Mouse (Mus musculus): Measurements from ENCODE around the gene Pde1c.
"Not testable (repeated sequence)": the region's sequence is repeated elsewhere in the genome, so short reads cannot be mapped to it uniquely, and the experiment has no call there.

The Pde1c gene

DNA sequence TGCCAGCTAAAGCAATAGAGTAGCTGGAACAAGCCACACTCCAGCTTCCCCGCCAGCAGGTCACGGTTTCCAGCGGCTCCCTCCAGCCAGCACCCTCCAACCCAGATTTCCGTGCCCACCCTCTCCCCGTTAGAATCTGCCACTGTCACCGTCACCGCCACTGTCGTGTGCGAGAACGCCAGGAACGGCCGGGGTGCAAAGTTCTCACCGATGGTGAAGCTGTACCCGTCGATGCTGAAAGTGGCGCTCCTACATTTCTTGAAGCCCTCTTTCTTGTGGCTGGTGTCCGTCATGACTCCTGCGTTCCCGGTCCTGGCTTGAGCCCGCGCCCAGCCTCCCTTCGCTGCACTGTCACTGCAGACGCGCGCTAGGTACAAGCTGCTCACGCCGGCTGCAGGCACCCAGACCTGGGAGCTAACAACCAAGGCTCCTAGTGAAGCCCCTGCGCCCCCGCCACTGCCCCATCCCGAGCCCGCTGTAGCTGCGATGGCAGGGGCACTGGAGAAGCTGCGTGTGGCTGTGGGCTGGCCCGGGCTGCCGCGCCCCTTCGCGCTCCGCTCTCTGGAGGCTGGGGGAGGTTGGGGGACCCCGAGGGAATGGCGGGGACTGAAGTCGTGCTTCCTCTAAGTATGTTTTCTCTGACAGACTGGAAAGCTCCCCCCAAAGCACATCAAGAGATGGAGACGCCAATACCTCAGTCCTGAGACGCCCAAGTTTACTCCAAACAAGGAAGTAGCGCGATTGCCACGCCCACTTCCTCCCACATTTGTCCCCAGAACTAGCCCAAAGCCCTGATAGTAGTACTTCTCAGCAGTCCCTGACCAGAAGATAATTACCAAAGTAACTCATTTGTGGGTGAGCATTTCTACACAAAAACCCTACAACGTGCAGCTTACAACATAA lies at the start of gene Pde1c:
Pde1c (minus strand) TSS at position 634 of the 903 bp plus-strand sequence.
- peak; percentile 42 to 52 for DNase-seq

DNA sequence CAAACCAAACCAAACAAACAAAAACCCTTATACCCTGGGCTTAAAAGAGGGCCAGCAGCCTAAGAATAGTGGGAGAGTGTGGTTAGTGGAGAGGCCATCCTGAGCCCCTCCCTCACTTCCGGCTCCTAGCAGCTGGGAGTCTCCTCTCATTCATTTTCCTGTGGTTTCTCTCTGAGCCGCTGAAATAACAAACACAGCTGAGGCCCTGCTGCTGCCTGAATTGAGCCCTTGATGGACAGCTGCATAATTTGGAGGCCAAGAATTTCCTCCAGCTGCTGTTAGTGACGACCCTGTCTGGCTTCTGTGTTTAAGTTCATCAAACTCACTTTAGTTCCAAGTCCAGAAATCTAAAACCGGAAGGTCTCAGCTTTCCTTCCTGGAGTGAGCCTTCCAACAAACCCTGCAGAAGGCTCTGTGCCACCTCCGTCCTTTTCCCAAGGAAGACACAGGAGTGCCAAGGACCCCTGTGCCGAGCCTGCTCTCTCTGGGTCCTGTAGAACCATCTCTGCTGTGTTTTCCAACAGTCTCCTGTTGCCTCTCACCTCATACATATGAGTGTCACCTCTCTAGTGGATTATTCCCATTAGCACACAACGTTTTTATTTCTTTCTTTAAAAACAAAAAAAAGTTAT lies 48.2 kb upstream of the Pde1c start:
- DNase-seq: no peak

- DNase-seq: no peak
These were observed 47.5 kb upstream of the Pde1c start for GRCm38 (mm10) chr6:56616228-56616981.

- not testable (repeated sequence) for DNase-seq
These were observed 40.6 kb upstream of the Pde1c start for GRCm38 (mm10) chr6:56609529-56609928.

DNA sequence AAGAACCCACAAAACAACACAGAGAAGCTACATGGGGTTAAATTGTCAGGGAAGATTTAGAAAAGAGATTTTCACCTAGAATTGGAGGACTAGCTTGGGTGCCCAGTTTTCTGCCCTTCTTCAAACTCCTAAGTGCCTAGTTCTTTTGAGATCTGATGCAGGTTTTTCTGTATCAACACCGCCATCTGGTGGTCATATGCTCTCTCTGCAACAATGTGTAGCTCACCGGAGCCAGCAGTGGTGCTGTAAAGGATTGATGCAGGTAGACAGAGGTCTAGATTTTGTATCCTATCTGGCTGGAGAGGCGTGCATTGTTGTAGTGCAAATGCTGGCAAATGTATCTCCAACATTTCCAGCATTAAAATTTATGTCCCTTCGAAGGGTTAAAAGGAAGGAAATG lies 39.4 kb upstream of the Pde1c start:
- peak; percentile 81 to 86 for DNase-seq

- no peak for DNase-seq
These were observed 10.7 kb upstream of the Pde1c start for GRCm38 (mm10) chr6:56579568-56579967.

DNA sequence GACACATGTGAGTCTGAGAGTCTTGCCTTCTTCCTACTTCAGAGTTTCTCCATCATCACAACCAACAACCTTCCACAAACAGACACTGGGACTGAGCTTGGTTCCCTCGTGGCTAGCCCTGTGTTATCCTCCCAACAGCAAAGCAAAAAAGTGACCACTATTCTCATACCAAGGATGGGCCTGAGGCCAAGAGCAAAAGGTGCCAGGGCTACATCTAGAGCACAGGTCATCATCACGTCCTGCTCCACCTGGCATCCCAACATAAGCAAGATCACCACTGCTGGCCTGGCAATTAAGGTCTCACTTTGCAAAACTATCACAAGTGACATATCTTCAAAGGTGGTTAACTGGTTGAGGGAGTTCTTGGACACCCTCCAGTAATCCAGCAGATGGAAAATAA lies 8.0 kb downstream of the Pde1c start:
- DNase-seq: peak; percentile 78 to 81

- peak; percentile 98 for DNase-seq
These were observed 8.4 kb downstream of the Pde1c start for GRCm38 (mm10) chr6:56560474-56560888.

- peak; percentile 29 to 48 for DNase-seq
These were observed 10.2 kb downstream of the Pde1c start for GRCm38 (mm10) chr6:56558711-56559110.

- no peak for DNase-seq
These were observed 13.1 kb downstream of the Pde1c start for GRCm38 (mm10) chr6:56555848-56556247.

GRCm38 (mm10) chr6:56555382-56555781 lies 13.5 kb downstream of the Pde1c start:
- DNase-seq: peak; percentile 38 to 39

- DNase-seq: no peak
These were observed 17.9 kb downstream of the Pde1c start for GRCm38 (mm10) chr6:56551022-56551421.

DNA sequence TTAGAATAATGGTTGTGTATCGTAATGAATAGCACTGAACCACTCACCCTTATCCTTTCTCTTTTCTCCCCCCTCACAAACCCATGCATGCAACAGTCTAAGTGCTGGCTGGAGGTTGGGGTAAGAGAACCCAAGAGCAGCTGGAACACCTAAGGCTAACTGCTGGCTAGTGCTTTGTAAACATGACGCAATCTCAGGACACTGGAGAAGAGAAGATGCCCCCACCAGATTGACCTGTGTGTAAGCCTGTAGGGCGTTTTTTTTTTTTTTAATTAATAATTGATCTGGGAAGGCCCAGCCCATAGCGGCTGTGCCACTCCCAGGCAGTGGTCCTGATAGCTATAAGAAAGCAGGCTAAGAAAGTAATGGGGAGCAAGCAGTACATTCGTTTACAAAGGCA lies 28.7 kb downstream of the Pde1c start:
- DNase-seq: no peak

- DNase-seq: no peak
These were observed 34.2 kb downstream of the Pde1c start for GRCm38 (mm10) chr6:56534653-56535052.

DNA sequence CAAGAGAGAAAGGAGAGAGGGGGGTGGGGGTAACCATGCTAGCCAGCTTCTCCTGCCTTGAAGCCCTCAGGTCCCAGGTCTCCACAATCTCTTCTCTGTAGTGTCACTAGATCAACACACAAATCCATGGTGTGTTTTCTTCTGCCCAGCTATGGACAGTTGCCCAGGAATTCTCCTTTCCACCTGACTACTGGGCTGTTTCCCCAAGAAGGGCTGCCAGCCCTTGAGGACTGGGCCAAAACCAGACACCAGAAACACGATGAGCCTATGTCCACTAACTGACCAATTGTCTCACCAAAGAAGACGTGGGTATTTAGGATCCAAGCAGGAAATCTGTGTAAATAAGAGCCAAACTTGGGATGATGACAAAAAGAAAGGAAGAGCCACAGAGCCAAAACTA lies 36.6 kb downstream of the Pde1c start:
- peak; percentile 69 to 75 for DNase-seq

DNA sequence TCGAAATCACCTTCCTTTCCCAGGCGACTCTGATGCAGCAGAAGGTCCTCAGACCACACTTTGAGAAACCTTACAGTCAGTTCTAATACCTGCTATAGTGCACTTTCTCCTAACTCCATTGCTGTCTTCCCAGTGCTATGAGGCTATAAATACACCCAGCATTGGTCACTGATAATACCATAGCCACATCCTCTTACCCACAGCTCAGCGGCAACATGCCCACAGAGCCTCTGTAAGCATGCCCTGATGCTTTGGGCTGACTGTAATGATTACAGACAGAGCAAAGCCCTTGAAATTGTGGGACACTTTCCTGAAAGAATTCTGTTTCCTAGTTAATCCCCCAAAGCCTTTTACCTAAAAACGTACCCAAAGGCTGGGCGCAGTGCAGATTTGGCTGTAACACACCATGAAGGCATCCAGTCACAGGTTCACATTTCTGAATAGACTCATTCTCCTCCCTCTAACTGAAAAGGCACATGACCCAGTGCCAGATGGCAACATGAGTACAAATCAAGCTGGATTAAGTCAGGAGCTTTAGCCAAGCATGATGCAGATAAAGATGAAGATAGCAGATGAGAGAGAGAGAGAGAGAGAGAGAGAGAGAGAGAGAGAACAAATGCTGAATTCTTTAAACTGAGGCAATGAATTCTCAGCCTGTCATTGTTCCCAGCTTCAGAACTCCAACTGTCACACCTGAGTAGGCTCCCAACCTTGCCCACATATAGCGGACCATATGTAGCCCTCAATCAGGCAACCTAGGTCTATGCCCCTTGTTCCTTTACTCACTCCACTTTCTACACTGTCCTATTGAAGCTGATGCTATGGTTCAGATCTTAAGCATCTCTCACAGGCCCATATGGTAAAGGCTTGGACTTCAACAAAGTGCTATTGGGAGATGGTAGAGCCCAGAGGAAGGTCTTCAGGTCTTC lies 44.7 kb downstream of the Pde1c start:
- DNase-seq: peak; percentile 75 to 78

DNA sequence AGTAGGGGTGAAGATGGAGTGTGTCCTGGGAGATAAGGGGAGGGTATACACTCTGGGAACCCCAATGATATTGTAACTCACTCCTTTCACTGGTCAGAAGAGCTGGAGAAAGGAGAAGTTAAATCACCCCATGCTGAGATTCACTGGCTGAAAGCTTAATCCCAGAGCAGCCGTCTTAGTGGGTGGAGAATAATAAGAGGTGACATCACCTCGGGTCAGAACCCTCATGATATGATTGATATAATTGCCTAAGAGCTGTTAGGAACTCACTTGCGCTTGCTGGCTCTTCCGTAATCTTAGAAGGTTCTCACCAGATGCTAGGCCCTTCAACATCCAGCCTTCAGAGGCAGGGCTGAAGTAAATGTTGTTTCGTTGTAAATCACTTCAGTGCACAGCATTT lies 79.7 kb downstream of the Pde1c start:
- no peak for DNase-seq

DNA sequence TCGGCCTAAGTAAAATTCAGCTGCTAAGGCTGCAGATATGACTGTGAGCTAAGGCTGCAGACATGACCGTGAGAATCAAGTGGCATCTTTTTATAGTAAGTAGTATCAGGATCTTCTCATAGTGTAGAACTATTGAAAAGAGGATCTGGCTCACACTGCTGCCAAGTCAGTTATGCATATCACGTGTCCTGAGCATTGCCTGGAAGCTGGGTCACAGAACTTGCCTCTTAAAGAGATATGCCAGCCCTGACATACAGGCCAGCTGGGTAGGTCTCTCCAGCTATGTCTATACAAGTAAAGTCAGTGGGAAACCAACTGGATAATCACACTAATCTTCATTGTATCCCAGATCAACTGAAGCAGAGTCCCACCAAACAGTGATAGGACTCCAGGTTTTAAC lies 83.8 kb downstream of the Pde1c start:
- DNase-seq: no peak

- peak; percentile 82 to 86 for DNase-seq
These were observed 87.9 kb downstream of the Pde1c start for GRCm38 (mm10) chr6:56480914-56481482.

GRCm38 (mm10) chr6:56476581-56476980 lies 92.3 kb downstream of the Pde1c start:
- DNase-seq: peak; percentile 68 to 73

GRCm38 (mm10) chr6:56458098-56458497 lies 110.8 kb downstream of the Pde1c start:
- DNase-seq: peak; percentile 31 to 59

- DNase-seq: peak; percentile 44 to 59
These were observed 121.0 kb downstream of the Pde1c start for GRCm38 (mm10) chr6:56447917-56448316.
